In the genomic region with DNA sequence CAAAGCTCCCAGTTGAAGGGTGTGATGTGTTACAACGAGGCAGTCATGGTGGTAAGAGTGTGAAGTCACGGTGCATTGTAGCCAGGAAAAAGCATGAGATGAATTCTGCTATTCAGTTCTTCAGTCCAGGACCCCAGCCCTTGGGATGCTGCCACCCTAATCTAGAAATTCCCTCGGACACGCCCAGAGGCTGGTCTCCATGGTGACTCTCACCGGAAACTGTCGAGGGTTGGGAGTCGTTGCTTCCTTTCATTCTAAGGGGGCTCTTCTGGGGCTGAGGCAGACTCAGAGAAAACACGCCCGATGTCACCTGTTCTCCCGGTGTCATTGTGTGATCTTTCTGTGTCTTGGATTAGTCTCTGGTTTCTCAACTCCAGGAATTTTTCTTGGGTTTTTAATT, we compare ENCODE assay signal across 7 mouse cellular contexts. TPM values are rescaled to one million over a fixed set of nuclear protein-coding genes. Genes with fewer than 3 reads are reported as not detected.
DNase-seq lines count a peak whose midpoint lies in the region; ATAC-seq and TF ChIP-seq lines count a peak whose summit lies in the region.

No protein-coding gene starts in this region.

- no peak for TF ChIP-seq POLR2A in spleen, adult 2 months (IDR thresholded peaks at IDR 0.05; ENCODE audit: low read depth, low read length)

- WGBS in spleen, adult 2 months, result 5% methylated on average over 10 of the region's 10 CpGs
- 6% methylated on average over 10 of the region's 10 CpGs for WGBS in liver, postnatal 0 days (ENCODE audit: insufficient replicate concordance)

- H3K9me3 ChIP-seq in liver, postnatal 0 days (ENCODE audit: low read length), result no peaks in the 10 kb centered on the region

- peak overlapping the region; percentile 59 for H3K4me2 ChIP-seq in liver, postnatal 0 days (ENCODE audit: low read depth, low read length)

- TF ChIP-seq EP300 in liver, postnatal 0 days (IDR thresholded peaks at IDR 0.05; ENCODE audit: low read depth), result no peak

- H3K27ac ChIP-seq in spleen, adult 2 months (ENCODE audit: insufficient read depth, low read length), result peak overlapping the region; percentile 44
- peak overlapping the region; percentile 95 for H3K27ac ChIP-seq in liver, postnatal 0 days (ENCODE audit: low read depth)

- H3K4me3 ChIP-seq in spleen, adult 2 months (ENCODE audit: extremely low read depth, insufficient read depth, insufficient read length), result no peak overlapping the region
- H3K4me3 ChIP-seq in liver, postnatal 0 days (ENCODE audit: low read depth, low read length), result no peak overlapping the region

- peaks cover 26% of the 10 kb centered on the region; the same call in 1 of the 2 replicates for H3K4me1 ChIP-seq in spleen, adult 2 months (ENCODE audit: control insufficient read depth, insufficient read depth, insufficient read length)
- peaks cover 49% of the 10 kb centered on the region for H3K4me1 ChIP-seq in liver, postnatal 0 days (ENCODE audit: insufficient read depth)

- H3K27me3 ChIP-seq in spleen, adult 2 months (ENCODE audit: control insufficient read depth, insufficient read depth, low read length), result no peaks in the 10 kb centered on the region
- no peaks in the 10 kb centered on the region for H3K27me3 ChIP-seq in liver, postnatal 0 days (ENCODE audit: insufficient read depth, low read length)

- DNase-seq in spleen, adult 2 months (ENCODE audit: low read depth in 1 of 2, low spot score in 2 of 2), result no peak
- no peak for DNase-seq in spleen, postnatal 36 days (ENCODE audit: low spot score in 2 of 2)
- DNase-seq in liver, postnatal 0 days, result peak; percentile 36
- peak; percentile 60 for DNase-seq in thymus, postnatal 25 days
- DNase-seq in urinary bladder, postnatal 14 days (ENCODE audit: low spot score), result no peak

- H3K9ac ChIP-seq in liver, postnatal 0 days (replicated peaks), result peak overlapping the region; percentile 47

- H3K36me3 ChIP-seq in spleen, adult 2 months (ENCODE audit: control insufficient read depth, insufficient read depth, low read length), result no peaks in the 10 kb centered on the region
- H3K36me3 ChIP-seq in liver, postnatal 0 days (replicated peaks; ENCODE audit: insufficient read depth, low read length), result no peaks in the 10 kb centered on the region; the same call in 1 of the 2 replicates

- TF ChIP-seq CTCF in spleen, adult 2 months (IDR thresholded peaks at IDR 0.05; ENCODE audit: extremely low read depth, insufficient read depth, insufficient read length, insufficient replicate concordance), result no peak
- no peak for TF ChIP-seq CTCF in liver, postnatal 0 days (IDR thresholded peaks at IDR 0.05; ENCODE audit: low read depth)

- ATAC-seq in granulocyte monocyte progenitor cell, adult 5-6 weeks (replicated peaks; ENCODE audit: poor library complexity, severe bottlenecking), result peak; percentile 15; the same call in 1 of the 2 replicates
- no peak for ATAC-seq in liver, postnatal 0 days
- ATAC-seq in activated CD4-positive, CD25-positive, alpha-beta regulatory T cell, adult 4 months, result no peak

RNA-seq across cellular contexts. Expression of a gene that starts 15.7 kb away (rescaled TPM):
- 35.1 and 46.5 TPM in 2 replicates for polyA plus RNA-seq in spleen, adult 2 months (2012; rRNA removed)
- 32.6 and 46.7 TPM in 2 replicates for total RNA-seq in granulocyte monocyte progenitor cell, adult 5-6 weeks (2014; fragmentation: Nextera tagmentation)
- total RNA-seq in granulocyte monocyte progenitor cell, adult 5-6 weeks (2017), result 10.5 and 12.8 TPM in 2 replicates
- 7.5 and 8.4 TPM in 2 replicates for polyA plus RNA-seq in liver, postnatal 0 days (2015; fragmentation: Nextera tagmentation; extraction: Ambion mirVana)
- 10 to 100 TPM; 32.0 to 32.6 TPM for polyA plus RNA-seq in activated CD4-positive, CD25-positive, alpha-beta regulatory T cell, adult 4 months (2017; shearing (Covaris generic))

Comparison
In these comparisons a context has a peak if more than half of its experiments do, and no peak if none do; other contexts are left out.
1. DNase-seq: peak in liver, postnatal 0 days (single experiment) and thymus, postnatal 25 days (single experiment); none in spleen, adult 2 months (0 of 2), spleen, postnatal 36 days (0 of 2) and urinary bladder, postnatal 14 days (single experiment).